Mouse (Mus musculus) hindbrain, embryonic 16.5 days (tissue): Measurements from ENCODE around the gene Myog. TPM values are rescaled to one million over a fixed set of nuclear protein-coding genes. Genes with fewer than 3 reads are reported as not detected.

Source experiments
- ATAC-seq: fragments of 200-750 bp; cut with Nextera tagmentation; 2 replicates; pipeline ENCODE4 v1.8.0; 2017; ENCODE audit warnings: moderate TSS enrichment, moderate library complexity
- H3K27ac ChIP-seq: fragments of 300-500 bp; sonication (generic); 2 replicates; pipeline ENCODE4 v1.5.1; 2014; ENCODE audit warnings: low read depth, mild to moderate bottlenecking, control low read depth, low read length, moderate library complexity
- H3K27me3 ChIP-seq: fragments of 300-500 bp; sonication (generic); replicated peaks from 2 replicates; pipeline ENCODE4 v1.6.1; 2014; ENCODE audit warnings: low read length; ENCODE audit not compliant: control insufficient read depth, insufficient read depth
- H3K36me3 ChIP-seq: fragments of 300-500 bp; sonication (generic); 2 replicates; pipeline ENCODE4 v1.6.1; 2014; ENCODE audit warnings: mild to moderate bottlenecking, low read length, moderate library complexity, mixed read lengths; ENCODE audit not compliant: control insufficient read depth, insufficient read depth
- H3K4me1 ChIP-seq: fragments of 300-500 bp; sonication (generic); 2 replicates; pipeline ENCODE4 v1.6.1; 2014; ENCODE audit warnings: low read depth, low read length; ENCODE audit not compliant: control insufficient read depth, insufficient read depth
- H3K4me2 ChIP-seq: fragments of 300-500 bp; sonication (generic); 2 replicates; pipeline ENCODE4 v1.6.1; 2014; ENCODE audit warnings: mild to moderate bottlenecking, low read length, control low read depth, moderate library complexity
- H3K4me3 ChIP-seq: fragments of 300-500 bp; sonication (generic); 2 replicates; pipeline ENCODE4 v1.5.1; 2014; ENCODE audit warnings: mild to moderate bottlenecking, low read length, control low read depth, moderate library complexity
- H3K9ac ChIP-seq: fragments of 300-500 bp; sonication (generic); 2 replicates; pipeline ENCODE4 v1.6.1; 2014; ENCODE audit warnings: low read depth, mild to moderate bottlenecking, control low read depth, low read length, moderate library complexity
- H3K9me3 ChIP-seq: fragments of 300-500 bp; sonication (generic); 2 replicates; pipeline ENCODE4 v1.6.1; 2014; ENCODE audit warnings: mild to moderate bottlenecking, low read length, moderate library complexity; ENCODE audit not compliant: control insufficient read depth
- WGBS: fragments of 180-500 bp; shearing (Covaris S2); extraction: QIAGEN DNeasy Blood & Tissue Kit; methylation state at CpG from one replicate; pipeline ENCODE4 v1.1.7; 2014; 5-methylcytosine and 5-hydroxymethylcytosine counted together
- polyA plus RNA-seq: library from polyadenylated mRNA; unstranded; fragments of >200 nt; fragmentation: Nextera tagmentation; extraction: Ambion mirVana; gene quantifications from 2 replicates; pipeline ENCODE4 v1.2.1, GENCODE M21; 2015

Gene Myog
- polyA plus RNA-seq, 1 experiment from 2014 or later: not detected

- 15% methylated on average over 5 of the region's 5 CpGs for WGBS
- Histone ChIP-seq H3K27me3 (no peaks in the 10 kb centered on the region), H3K9me3 (no peaks in the 10 kb centered on the region), H3K4me2 (no peak overlapping the region), H3K4me3 (no peak overlapping the region), H3K36me3 (no peaks in the 10 kb centered on the region), H3K4me1 (no peaks in the 10 kb centered on the region), H3K27ac (no peak overlapping the region), H3K9ac (no peak overlapping the region; the same call in 1 of the 2 replicates)
- ATAC-seq: no peak
Measured at GRCm38 (mm10) chr1:134292073-134292472, 2.3 kb downstream of the Myog start.

- H3K27me3 ChIP-seq: no peaks in the 10 kb centered on the region
- no peaks in the 10 kb centered on the region for H3K36me3 ChIP-seq
- no peak for ATAC-seq
- H3K27ac ChIP-seq: no peak overlapping the region
- H3K4me3 ChIP-seq: no peak overlapping the region
- H3K4me1 ChIP-seq: no peaks in the 10 kb centered on the region
- H3K9me3 ChIP-seq: no peaks in the 10 kb centered on the region
- no peak overlapping the region for H3K4me2 ChIP-seq
- no peak overlapping the region for H3K9ac ChIP-seq
- WGBS: 56% methylated on average over 9 of the region's 9 CpGs
Measured at GRCm38 (mm10) chr1:134292601-134293000, 2.8 kb downstream of the Myog start.

- Histone ChIP-seq H3K4me3 (no peak overlapping the region), H3K9me3 (no peaks in the 10 kb centered on the region), H3K9ac (no peak overlapping the region), H3K36me3 (no peaks in the 10 kb centered on the region), H3K27ac (no peak overlapping the region), H3K4me1 (no peaks in the 10 kb centered on the region), H3K4me2 (no peak overlapping the region), H3K27me3 (peaks cover 4% of the 10 kb centered on the region; the same call in 1 of the 2 replicates)
- WGBS: 89% methylated on average over 7 of the region's 7 CpGs
- no peak for ATAC-seq
Measured at GRCm38 (mm10) chr1:134293276-134293675, 3.5 kb downstream of the Myog start.

GRCm38 (mm10) chr1:134293738-134294604 is 4.2 kb downstream of the Myog start:
- H3K4me1 ChIP-seq: peaks cover 5% of the 10 kb centered on the region; the same call in 1 of the 2 replicates
- no peak overlapping the region for H3K27ac ChIP-seq
- ATAC-seq: no peak
- H3K36me3 ChIP-seq: no peaks in the 10 kb centered on the region
- WGBS: 61% methylated on average over 3 of the region's 3 CpGs
- H3K4me3 ChIP-seq: no peak overlapping the region
- peaks cover 6% of the 10 kb centered on the region; the same call in 1 of the 2 replicates for H3K27me3 ChIP-seq
- H3K9me3 ChIP-seq: no peaks in the 10 kb centered on the region
- H3K4me2 ChIP-seq: no peak overlapping the region
- H3K9ac ChIP-seq: no peak overlapping the region

GRCm38 (mm10) chr1:134297265-134297664 is 7.5 kb downstream of the Myog start:
- H3K9ac ChIP-seq: no peak overlapping the region
- H3K27ac ChIP-seq: no peak overlapping the region
- no peaks in the 10 kb centered on the region for H3K9me3 ChIP-seq
- H3K36me3 ChIP-seq: no peaks in the 10 kb centered on the region
- ATAC-seq: no peak
- H3K4me1 ChIP-seq: peaks cover 9% of the 10 kb centered on the region
- H3K27me3 ChIP-seq: peaks cover 14% of the 10 kb centered on the region
- 82% methylated on average over 8 of the region's 8 CpGs for whole genome bisulfite sequencing
- H3K4me2 ChIP-seq: no peak overlapping the region
- no peak overlapping the region for H3K4me3 ChIP-seq

- 0 out of 2 replicates have a peak, but pooled peaks have one; percentile 35 for ATAC-seq
- 12% methylated on average over 36 of the region's 59 CpGs for WGBS
- H3K27ac ChIP-seq: no peak overlapping the region
- peaks cover 14% of the 10 kb centered on the region for H3K27me3 ChIP-seq
- no peaks in the 10 kb centered on the region for H3K9me3 ChIP-seq
- peak overlapping the region; percentile 65 for H3K9ac ChIP-seq
- 0 out of 2 replicates have a peak, but pooled peaks cover 2% of the 10 kb centered on the region for H3K36me3 ChIP-seq
- peaks cover 16% of the 10 kb centered on the region for H3K4me1 ChIP-seq
- peak overlapping the region; percentile 77 for H3K4me2 ChIP-seq
- peak overlapping the region; percentile 43 for H3K4me3 ChIP-seq
Measured at GRCm38 (mm10) chr1:134298636-134299411, 9.0 kb downstream of the Myog start.

- H3K9me3 ChIP-seq: no peaks in the 10 kb centered on the region
- H3K4me3 ChIP-seq: no peak overlapping the region
- peak overlapping the region; percentile 64 for H3K27ac ChIP-seq
- H3K4me2 ChIP-seq: no peak overlapping the region
- peaks cover 13% of the 10 kb centered on the region for H3K27me3 ChIP-seq
- H3K9ac ChIP-seq: peak overlapping the region; percentile 30; the same call in 1 of the 2 replicates
- ATAC-seq: no peak
- H3K36me3 ChIP-seq: 0 out of 2 replicates have a peak, but pooled peaks cover 2% of the 10 kb centered on the region
- WGBS: 22% methylated on average over 8 of the region's 8 CpGs
- H3K4me1 ChIP-seq: peaks cover 16% of the 10 kb centered on the region
Measured at GRCm38 (mm10) chr1:134302568-134303238, 12.9 kb downstream of the Myog start.

- Histone ChIP-seq H3K9me3 (no peaks in the 10 kb centered on the region), H3K36me3 (peaks cover 7% of the 10 kb centered on the region; the same call in 1 of the 2 replicates), H3K27me3 (peaks cover 8% of the 10 kb centered on the region), H3K9ac (no peak overlapping the region), H3K4me1 (peaks cover 6% of the 10 kb centered on the region), H3K4me3 (no peak overlapping the region), H3K27ac (no peak overlapping the region), H3K4me2 (no peak overlapping the region)
- 94% methylated on average over 9 of the region's 9 CpGs for WGBS
- ATAC-seq: no peak
Measured at GRCm38 (mm10) chr1:134304940-134305339, 15.2 kb downstream of the Myog start.
